Mouse (Mus musculus) E14TG2a.4 (cell line): ENCODE data around the gene Cdca5.

Source experiments
- H3K27me3 ChIP-seq: 2 replicates; pipeline ENCODE4 v1.6.1; 2014; ENCODE audit warnings: low read length, control low read depth; ENCODE audit not compliant: insufficient read depth
- H3K36me3 ChIP-seq: 2 replicates; pipeline ENCODE4 v1.6.1; 2014; ENCODE audit warnings: low read length, control low read depth; ENCODE audit not compliant: insufficient read depth
- H3K4me1 ChIP-seq: replicated peaks from 2 replicates; pipeline ENCODE4 v1.6.1; 2014; ENCODE audit warnings: low read depth, low read length, control low read depth
- H3K4me3 ChIP-seq: replicated peaks from 2 replicates; pipeline ENCODE4 v1.5.1; 2014; ENCODE audit warnings: mild to moderate bottlenecking, low read length
- H3K9me3 ChIP-seq: 2 replicates; pipeline ENCODE4 v1.6.1; 2014; ENCODE audit warnings: low read length, control low read depth
- CTCF ChIP-seq: conservative IDR thresholded peaks from 2 replicates; pipeline ENCODE4 v1.5.1; 2014; ENCODE audit warnings: low read length
- NANOG ChIP-seq: IDR thresholded peaks from 2 replicates; pipeline ENCODE4 v1.6.1; 2014; ENCODE audit warnings: borderline replicate concordance, low read length, mixed read lengths
- POU5F1 ChIP-seq: IDR thresholded peaks from 2 replicates; pipeline ENCODE4 v1.6.1; 2014; ENCODE audit warnings: low read length, borderline replicate concordance

Cdca5 gene

DNA sequence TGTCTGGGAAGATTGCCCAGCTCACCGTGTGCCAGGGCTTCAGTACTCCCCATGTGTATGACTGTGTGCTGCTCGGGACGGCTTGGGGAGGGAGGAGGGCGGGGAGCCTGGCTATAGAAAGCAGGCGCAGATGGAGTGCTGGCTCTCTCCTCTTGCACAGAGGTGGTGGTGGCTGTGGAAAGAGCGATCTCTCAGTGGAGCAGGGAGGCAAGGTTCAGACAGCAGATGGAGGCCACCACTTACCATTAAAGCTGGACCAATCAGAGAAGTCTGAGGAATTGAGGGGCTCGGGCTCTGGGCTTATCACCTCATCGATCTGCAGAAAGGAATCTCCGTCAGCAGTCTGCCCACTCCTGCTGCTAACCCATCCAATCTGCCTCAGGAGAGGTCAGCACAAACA is 2.6 kb upstream of the Cdca5 start, which contains the start of gene Gm28374:
Gm28374 (minus strand) TSS at position 101 of the 400 bp plus-strand sequence.
- H3K4me3 ChIP-seq, result no peak within 1 kb of the TSS; the same call in 1 of the 2 replicates
- TF ChIP-seq POU5F1, result no peak
- TF ChIP-seq CTCF, result no peak
- no peak for TF ChIP-seq NANOG
- peaks cover 63% of the 10 kb centered on the region for H3K4me1 ChIP-seq
- H3K36me3 ChIP-seq, result peaks cover 67% of the 10 kb centered on the region
- H3K9me3 ChIP-seq, result no peaks in the 10 kb centered on the region
- no peaks in the 10 kb centered on the region for H3K27me3 ChIP-seq

DNA sequence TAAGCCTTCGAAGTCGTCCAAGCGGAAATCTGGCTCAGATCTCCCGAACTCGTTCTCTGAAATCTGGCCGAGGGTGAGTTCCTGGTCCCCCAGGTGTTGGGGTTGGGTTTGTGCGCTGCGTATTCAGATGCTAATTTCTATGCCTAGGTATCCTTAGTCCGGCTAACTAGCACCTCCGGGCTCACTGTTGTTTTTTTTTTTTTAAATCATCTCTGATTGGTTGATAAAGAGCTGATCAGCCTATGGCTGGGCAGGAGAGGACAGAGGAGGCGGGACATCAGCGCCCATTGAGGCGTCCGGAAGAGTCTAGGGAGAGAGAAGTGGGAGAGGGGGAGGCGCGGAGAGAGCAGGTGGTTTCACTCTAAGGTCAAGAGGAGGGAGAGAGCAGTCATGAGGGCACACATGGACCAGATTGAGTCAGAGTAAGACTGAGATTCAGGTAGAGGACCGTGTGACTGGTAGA is 665 bp downstream of the Cdca5 start:
- Histone ChIP-seq H3K4me3 (peak overlapping the region; percentile 97), H3K36me3 (peaks cover 82% of the 10 kb centered on the region)
- TF ChIP-seq CTCF (no peak), NANOG (no peak), POU5F1 (peak; percentile 38; the same call in 1 of the 2 replicates)

GRCm38 (mm10) chr19:6088841-6089240 is 4.1 kb downstream of the Cdca5 start:
- TF ChIP-seq POU5F1, result no peak
- TF ChIP-seq NANOG, result no peak
- no peak for TF ChIP-seq CTCF
- Histone ChIP-seq H3K9me3 (no peaks in the 10 kb centered on the region), H3K4me3 (peak overlapping the region; percentile 45; the same call in 1 of the 2 replicates), H3K36me3 (peaks cover 82% of the 10 kb centered on the region), H3K4me1 (peaks cover 84% of the 10 kb centered on the region), H3K27me3 (no peaks in the 10 kb centered on the region)

More for the DNA sequence above, 665 bp downstream of the Cdca5 start:
- Histone ChIP-seq H3K9me3 (no peaks in the 10 kb centered on the region), H3K27me3 (no peaks in the 10 kb centered on the region), H3K4me1 (peaks cover 79% of the 10 kb centered on the region)

- Histone ChIP-seq H3K27me3 (no peaks in the 10 kb centered on the region), H3K4me1 (peaks cover 71% of the 10 kb centered on the region), H3K4me3 (no peak within 1 kb of the TSS), H3K9me3 (no peaks in the 10 kb centered on the region), H3K36me3 (peaks cover 99% of the 10 kb centered on the region)
- no peak for TF ChIP-seq NANOG
- no peak for TF ChIP-seq CTCF
- TF ChIP-seq POU5F1, result no peak
These were observed 9.3 kb downstream of the Cdca5 start, which contains the start of gene AC131692.1 for GRCm38 (mm10) chr19:6094119-6094518. TSS of gene AC131692.1 (plus strand) at chr19:6094419.

DNA sequence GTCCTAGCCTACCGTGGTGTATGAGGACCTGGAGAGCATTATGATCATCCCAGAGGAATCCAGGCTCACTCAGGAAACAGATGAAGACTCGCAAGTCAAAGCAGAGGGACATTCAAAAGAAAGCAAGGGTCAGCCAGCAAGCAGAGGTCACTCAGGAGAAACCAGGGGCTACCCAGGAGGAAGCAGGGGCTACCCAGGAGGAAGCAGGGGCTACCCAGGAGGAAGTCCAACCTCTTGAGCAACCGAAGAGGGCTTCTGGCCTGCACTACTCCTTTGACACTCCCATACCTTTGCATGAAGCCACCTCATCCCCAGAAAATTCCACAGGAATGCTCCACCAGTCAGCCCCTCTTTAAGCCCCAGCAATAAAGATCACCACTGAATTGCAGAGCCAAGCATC is 13.1 kb downstream of the Cdca5 start:
- no peak for TF ChIP-seq NANOG
- no peak for TF ChIP-seq CTCF
- TF ChIP-seq POU5F1, result no peak

GRCm38 (mm10) chr19:6101186-6101585 is 16.4 kb downstream of the Cdca5 start:
- no peak for TF ChIP-seq NANOG
- no peak for TF ChIP-seq POU5F1
- no peak for TF ChIP-seq CTCF
- peaks cover 51% of the 10 kb centered on the region for H3K4me1 ChIP-seq

More for the DNA sequence above, 13.1 kb downstream of the Cdca5 start:
- Histone ChIP-seq H3K27me3 (no peaks in the 10 kb centered on the region), H3K9me3 (no peaks in the 10 kb centered on the region), H3K4me3 (no peak overlapping the region), H3K4me1 (peaks cover 64% of the 10 kb centered on the region), H3K36me3 (peaks cover 81% of the 10 kb centered on the region)

DNA sequence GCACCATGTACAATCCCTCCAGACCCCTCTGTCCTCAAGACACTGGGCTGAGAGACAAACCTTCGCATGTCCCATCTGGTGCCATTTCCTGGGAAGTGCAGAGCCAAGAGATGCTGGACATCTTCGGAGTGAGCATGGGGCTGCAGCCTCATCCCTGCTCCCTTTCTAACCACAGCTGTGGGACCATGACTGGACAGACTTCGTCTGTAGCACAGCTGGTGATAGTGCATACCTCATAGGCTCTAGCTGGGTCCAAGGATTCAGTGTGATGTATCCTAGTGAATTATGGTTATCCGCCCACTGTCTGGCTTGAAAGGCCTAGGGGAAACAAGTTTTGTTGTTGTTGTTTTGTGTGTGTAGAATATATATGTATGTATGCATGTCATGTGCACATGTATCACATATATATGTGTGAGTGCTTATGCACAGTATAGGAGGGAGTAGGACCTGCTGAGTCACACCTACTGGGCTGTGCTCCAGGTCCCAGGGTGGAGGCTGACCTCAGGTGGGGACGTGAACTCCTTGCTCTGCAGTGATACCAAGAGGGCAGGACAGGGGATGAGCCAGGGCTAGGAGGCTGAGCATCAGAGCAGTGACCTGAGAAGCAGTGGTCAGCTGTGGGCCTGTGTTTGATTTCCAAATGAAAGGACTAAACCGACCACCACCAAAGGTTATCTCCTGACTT is 17.5 kb downstream of the Cdca5 start:
- no peak for TF ChIP-seq CTCF
- TF ChIP-seq POU5F1, result no peak
- TF ChIP-seq NANOG, result no peak
- no peak overlapping the region for H3K4me3 ChIP-seq
- no peaks in the 10 kb centered on the region for H3K9me3 ChIP-seq
- peaks cover 59% of the 10 kb centered on the region for H3K36me3 ChIP-seq
- no peaks in the 10 kb centered on the region for H3K27me3 ChIP-seq
- peaks cover 53% of the 10 kb centered on the region for H3K4me1 ChIP-seq

More at GRCm38 (mm10) chr19:6101186-6101585, 16.4 kb downstream of the Cdca5 start:
- no peaks in the 10 kb centered on the region for H3K27me3 ChIP-seq
- no peaks in the 10 kb centered on the region for H3K9me3 ChIP-seq
- no peak overlapping the region for H3K4me3 ChIP-seq
- H3K36me3 ChIP-seq, result peaks cover 62% of the 10 kb centered on the region

DNA sequence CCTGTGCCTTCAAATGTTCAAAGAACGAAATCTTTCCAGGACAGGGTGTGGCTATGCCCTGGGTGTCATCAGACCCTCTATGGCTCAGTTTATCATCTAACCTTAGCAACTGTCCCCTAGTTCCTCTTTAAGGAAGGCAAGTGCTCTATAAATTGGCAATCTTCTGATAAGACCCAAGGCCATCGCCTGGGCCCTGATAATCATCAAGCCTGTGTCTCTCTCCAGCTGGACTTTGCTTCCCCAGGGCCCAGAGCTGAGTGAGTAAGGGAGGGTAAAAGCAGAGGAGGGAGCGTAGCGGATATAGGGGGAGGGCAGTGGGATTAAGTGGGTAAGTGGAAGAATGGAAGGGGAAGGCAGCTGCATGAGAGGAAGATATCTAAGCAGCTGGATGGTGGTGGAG is 19.7 kb downstream of the Cdca5 start:
- no peak overlapping the region for H3K4me3 ChIP-seq
- TF ChIP-seq CTCF, result no peak
- TF ChIP-seq POU5F1, result no peak
- TF ChIP-seq NANOG, result no peak
- H3K27me3 ChIP-seq, result no peaks in the 10 kb centered on the region
- H3K4me1 ChIP-seq, result peaks cover 57% of the 10 kb centered on the region
- peaks cover 54% of the 10 kb centered on the region for H3K36me3 ChIP-seq
- H3K9me3 ChIP-seq, result no peaks in the 10 kb centered on the region
